ENCODE assay signal across 8 mouse cellular contexts in genomic region chr10:83533258-83533909, GRCm38 (mm10). TPM values are rescaled to one million over a fixed set of nuclear protein-coding genes. Genes with fewer than 3 reads are reported as not detected.
A peak's percentile ranks its signal among the peaks of the same experiment; 100 is the strongest.
DNase-seq lines count a peak whose midpoint lies in the region; ATAC-seq and TF ChIP-seq lines count a peak whose summit lies in the region.

No protein-coding gene starts in this region.

- DNase-seq in embryo, embryonic 10.5 days (ENCODE audit: low spot score), result peak; percentile 42
- DNase-seq in gastrocnemius, postnatal 25 days, result peak; percentile 57
- peak; percentile 14 for DNase-seq in induced T-regulatory cell, adult 2 months (ENCODE audit: low read depth)
- peak; percentile 69 to 75 for DNase-seq in left cerebral cortex, postnatal 36 days (ENCODE audit: low spot score in 2 of 2)

- no peak for ATAC-seq in erythroblast, adult 5-6 weeks (replicated peaks; ENCODE audit: low FRiP score, poor library complexity, severe bottlenecking)
- ATAC-seq in megakaryocyte progenitor cell, adult 5-6 weeks (replicated peaks; ENCODE audit: poor library complexity), result peak; percentile 65

- no peak for TF ChIP-seq POLR2A in small intestine, adult 2 months (IDR thresholded peaks at IDR 0.05; ENCODE audit: low read depth, low read length)

- 2% methylated on average over 27 of the region's 27 CpGs for WGBS in small intestine, adult 2 months

- H3K4me3 ChIP-seq in erythroblast, embryonic 14.5 days (replicated peaks), result peak overlapping the region; percentile 32
- H3K4me3 ChIP-seq in small intestine, adult 2 months (ENCODE audit: low read depth, low read length), result peak overlapping the region; percentile 53

- H3K9me3 ChIP-seq in erythroblast, embryonic 14.5 days (ENCODE audit: control insufficient read depth, low read length), result no peaks in the 10 kb centered on the region; the same call in 1 of the 2 replicates

- no peak for TF ChIP-seq CTCF in small intestine, adult 2 months (IDR thresholded peaks at IDR 0.05; ENCODE audit: extremely low read depth, insufficient read length, insufficient replicate concordance, low read depth, low read length)

- peaks cover 43% of the 10 kb centered on the region for H3K27me3 ChIP-seq in erythroblast, embryonic 14.5 days (ENCODE audit: control insufficient read depth)
- no peaks in the 10 kb centered on the region; the same call in 1 of the 2 replicates for H3K27me3 ChIP-seq in small intestine, adult 2 months (ENCODE audit: control insufficient read depth, insufficient read depth, low read length)

- no peak overlapping the region for H3K27ac ChIP-seq in small intestine, adult 2 months (ENCODE audit: insufficient read depth, low read depth, low read length)

- H3K36me3 ChIP-seq in erythroblast, embryonic 14.5 days (ENCODE audit: control insufficient read depth), result no peaks in the 10 kb centered on the region
- H3K36me3 ChIP-seq in small intestine, adult 2 months (ENCODE audit: control insufficient read depth, insufficient read depth, low read length), result no peaks in the 10 kb centered on the region

- intact Hi-C loops in left cerebral cortex, postnatal 36 days (cut with DNase I), result no loop called here

- H3K4me1 ChIP-seq in erythroblast, embryonic 14.5 days (ENCODE audit: control insufficient read depth), result peaks cover 6% of the 10 kb centered on the region; the same call in 1 of the 2 replicates
- peaks cover 3% of the 10 kb centered on the region; the same call in 1 of the 2 replicates for H3K4me1 ChIP-seq in small intestine, adult 2 months (ENCODE audit: control insufficient read depth, insufficient read depth, insufficient read length, low read length)

RNA-seq across cellular contexts. Expression of gene Aldh1l2, which starts 0.6 kb away (rescaled TPM):
- not detected in 2 replicates for polyA plus RNA-seq in erythroblast, embryonic 14.5 days (2012)
- not detected in 2 replicates for total RNA-seq in erythroblast, adult 5-6 weeks (2015; ENCODE audit: low replicate concordance)
- total RNA-seq in erythroblast, adult 5-6 weeks (2017; ENCODE audit: low replicate concordance), result not detected in 2 replicates
- 1 to 10 TPM; 4.0 to 8.6 TPM for total RNA-seq in gastrocnemius, postnatal 25 days (2021)
- total RNA-seq in left cerebral cortex, postnatal 36 days (2021), result 1 to 10 TPM; 1.6 to 2.1 TPM
- not detected in 2 replicates for total RNA-seq in megakaryocyte progenitor cell, adult 5-6 weeks (2015)
- total RNA-seq in megakaryocyte progenitor cell, adult 5-6 weeks (2017), result not detected in 2 replicates
- 1.0 and 1.8 TPM in 2 replicates for polyA plus RNA-seq in small intestine, adult 2 months (2012; rRNA removed)

RNA-seq across cellular contexts. Expression of gene Washc4, which starts 10.2 kb away (rescaled TPM):
- polyA plus RNA-seq in erythroblast, embryonic 14.5 days (2012), result not detected in 2 replicates
- total RNA-seq in erythroblast, adult 5-6 weeks (2015; ENCODE audit: low replicate concordance), result 4.6 and 9.6 TPM in 2 replicates
- total RNA-seq in erythroblast, adult 5-6 weeks (2017; ENCODE audit: low replicate concordance), result 18.5 and 22.5 TPM in 2 replicates
- total RNA-seq in gastrocnemius, postnatal 25 days (2021), result 10 to 100 TPM in 1 of 2 experiments, 1 to 10 TPM in 1; 8.4 to 11.2 TPM
- 10 to 100 TPM; 22.3 to 25.2 TPM for total RNA-seq in left cerebral cortex, postnatal 36 days (2021)
- 20.7 and 22.1 TPM in 2 replicates for total RNA-seq in megakaryocyte progenitor cell, adult 5-6 weeks (2015)
- total RNA-seq in megakaryocyte progenitor cell, adult 5-6 weeks (2017), result 31.9 and 32.2 TPM in 2 replicates
- 0.32 and 0.57 TPM in 2 replicates for polyA plus RNA-seq in small intestine, adult 2 months (2012; rRNA removed)

Comparison
In these comparisons a context has a peak if more than half of its experiments do, and no peak if none do; other contexts are left out.
1. DNase-seq: peak in every context shown above with its lines; median percentile 72 in left cerebral cortex, postnatal 36 days; 57 in gastrocnemius, postnatal 25 days; 42 in embryo, embryonic 10.5 days; 14 in induced T-regulatory cell, adult 2 months.